Mouse (Mus musculus) midbrain, embryonic 11.5 days (tissue): ENCODE measurements around the gene C4bp. TPM values are rescaled to one million over a fixed set of nuclear protein-coding genes. Genes with fewer than 3 reads are reported as not detected.
"Not testable (repeated sequence)": the region's sequence is repeated elsewhere in the genome, so short reads cannot be mapped to it uniquely, and the experiment has no call there.

Experiments used
- ATAC-seq: fragments of 200-750 bp; cut with Nextera tagmentation; 2 replicates; pipeline ENCODE4 v1.8.0; 2017; ENCODE audit warnings: moderate TSS enrichment, moderate library complexity; ENCODE audit not compliant: low FRiP score
- DNase-seq: peaks from one replicate; pipeline ENCODE4 v3.0.0; 2015; ENCODE audit warnings: low spot score; ENCODE audit errors: missing footprints
- H3K27ac ChIP-seq: fragments of 300-500 bp; sonication (generic); 2 replicates; pipeline ENCODE4 v1.5.1; 2014; ENCODE audit warnings: low read depth, low read length
- H3K27me3 ChIP-seq: fragments of 300-500 bp; sonication (generic); 2 replicates; pipeline ENCODE4 v1.6.1; 2014; ENCODE audit warnings: mild to moderate bottlenecking, low read length, moderate library complexity, mixed read lengths; ENCODE audit not compliant: control insufficient read depth, insufficient read depth
- H3K36me3 ChIP-seq: fragments of 300-500 bp; sonication (generic); 2 replicates; pipeline ENCODE4 v1.6.1; 2014; ENCODE audit warnings: mild to moderate bottlenecking, low read length, moderate library complexity, mixed read lengths; ENCODE audit not compliant: control insufficient read depth, insufficient read depth
- H3K4me1 ChIP-seq: fragments of 300-500 bp; sonication (generic); 2 replicates; pipeline ENCODE4 v1.6.1; 2014; ENCODE audit warnings: low read length; ENCODE audit not compliant: control insufficient read depth, insufficient read depth
- H3K4me2 ChIP-seq: fragments of 300-500 bp; sonication (generic); 2 replicates; pipeline ENCODE4 v1.6.1; 2014; ENCODE audit warnings: mild to moderate bottlenecking, moderate library complexity
- H3K4me3 ChIP-seq: fragments of 300-500 bp; sonication (generic); 2 replicates; pipeline ENCODE4 v1.5.1; 2014; ENCODE audit warnings: low read depth, low read length
- H3K9ac ChIP-seq: fragments of 300-500 bp; sonication (generic); 2 replicates; pipeline ENCODE4 v1.6.1; 2014; ENCODE audit warnings: low read length
- H3K9me3 ChIP-seq: fragments of 300-500 bp; sonication (generic); 2 replicates; pipeline ENCODE4 v1.6.1; 2016; ENCODE audit warnings: low read length; ENCODE audit not compliant: control insufficient read depth
- WGBS: fragments of 180-500 bp; shearing (Covaris S2); extraction: QIAGEN DNeasy Blood & Tissue Kit; methylation state at CpG from one replicate; pipeline ENCODE4 v1.1.7; 2014; 5-methylcytosine and 5-hydroxymethylcytosine counted together
- polyA plus RNA-seq: library from polyadenylated mRNA; unstranded; fragments of >200 nt; fragmentation: Nextera tagmentation; extraction: Ambion mirVana; gene quantifications from 2 replicates; pipeline ENCODE4 v1.2.1, GENCODE M21; 2014

Gene C4bp
- polyA plus RNA-seq, 1 experiment from 2014 or later, result 0.04 TPM

DNA sequence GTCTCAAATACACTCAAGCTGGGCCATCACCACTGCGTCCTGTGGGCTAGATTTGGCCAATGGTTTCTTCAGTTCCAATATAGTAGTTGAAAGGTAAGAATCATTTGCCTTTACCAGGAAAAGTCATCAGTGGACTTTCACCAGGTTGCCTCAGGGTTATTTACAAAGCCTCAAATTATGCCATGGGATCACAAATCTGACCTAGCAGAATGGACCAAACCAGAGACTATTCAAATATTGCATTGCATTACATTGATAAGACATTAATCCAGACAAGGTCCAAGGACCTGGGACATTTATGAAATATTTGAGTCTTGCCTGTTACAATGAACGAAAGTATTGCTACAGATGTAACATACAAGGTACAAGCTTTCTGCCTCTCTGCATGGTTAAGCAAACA lies 17.1 kb upstream of the C4bp start:
- H3K27ac ChIP-seq, result no peak overlapping the region
- peak; percentile 19 for DNase-seq
- no peak for ATAC-seq
- H3K9ac ChIP-seq, result no peak overlapping the region
- WGBS, result 86% methylated on average over 2 of the region's 2 CpGs
- H3K4me2 ChIP-seq, result no peak overlapping the region
- no peaks in the 10 kb centered on the region for H3K36me3 ChIP-seq
- no peaks in the 10 kb centered on the region for H3K4me1 ChIP-seq
- no peak overlapping the region for H3K4me3 ChIP-seq
- no peaks in the 10 kb centered on the region for H3K27me3 ChIP-seq
- H3K9me3 ChIP-seq, result no peaks in the 10 kb centered on the region

DNA sequence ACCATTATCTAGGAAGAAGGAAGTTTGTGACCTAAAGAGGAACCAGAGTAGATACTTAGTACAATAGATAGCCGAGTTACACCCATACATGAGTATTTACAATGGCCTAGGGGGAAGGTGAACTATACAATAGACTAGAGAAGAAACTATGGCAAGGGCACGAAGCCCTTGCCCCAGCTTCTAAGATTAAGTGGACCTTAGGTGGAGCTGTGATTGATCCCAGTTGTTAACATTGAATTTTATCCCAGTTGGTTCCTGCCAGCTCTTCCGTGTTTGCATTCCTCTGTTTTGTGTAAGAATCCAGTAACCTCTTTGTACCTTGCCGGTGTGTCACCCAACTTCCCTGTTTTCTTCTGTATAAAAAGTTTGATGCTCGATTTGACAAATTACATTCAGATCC lies 2.1 kb upstream of the C4bp start:
- H3K4me2 ChIP-seq, H3K27me3 ChIP-seq, ATAC-seq, H3K4me3 ChIP-seq, H3K9me3 ChIP-seq, H3K36me3 ChIP-seq, DNase-seq, H3K4me1 ChIP-seq, H3K27ac ChIP-seq, H3K9ac ChIP-seq: not testable (repeated sequence)
- 87% methylated on average over 5 of the region's 5 CpGs for WGBS

DNA sequence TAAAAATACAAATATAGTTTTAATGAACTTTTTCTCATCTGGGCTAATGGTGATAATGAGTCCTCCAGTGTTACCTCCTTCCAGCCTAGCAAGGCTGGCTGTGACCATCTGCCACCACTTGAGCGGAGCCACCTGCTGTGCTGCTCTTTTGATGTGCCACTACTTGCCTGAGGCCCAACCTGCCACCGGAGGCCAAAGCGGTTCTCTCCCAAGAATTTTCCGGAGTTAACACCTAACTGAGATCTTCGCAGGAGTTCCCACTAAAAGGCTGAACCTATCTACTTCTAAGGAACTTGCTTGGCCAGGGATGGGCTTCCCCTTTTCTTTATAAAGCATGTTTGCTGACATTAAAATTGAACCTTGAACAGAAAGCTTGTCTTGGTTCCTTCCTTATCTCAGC lies 1.8 kb downstream of the C4bp start:
- not testable (repeated sequence) for ATAC-seq, H3K27me3 ChIP-seq, H3K9me3 ChIP-seq, H3K4me3 ChIP-seq, H3K36me3 ChIP-seq, H3K4me2 ChIP-seq, DNase-seq, H3K27ac ChIP-seq, H3K9ac ChIP-seq, H3K4me1 ChIP-seq
- WGBS, result 49% methylated on average over 5 of the region's 5 CpGs

- H3K36me3 ChIP-seq, result no peaks in the 10 kb centered on the region
- DNase-seq, result no peak
Observed at GRCm38 (mm10) chr1:130644103-130644502, 17.3 kb downstream of the C4bp start.

GRCm38 (mm10) chr1:130640967-130641366 lies 20.5 kb downstream of the C4bp start:
- no peak overlapping the region for H3K4me3 ChIP-seq
- H3K9ac ChIP-seq, result no peak overlapping the region
- no peaks in the 10 kb centered on the region for H3K4me1 ChIP-seq
- no peak for DNase-seq
- no peaks in the 10 kb centered on the region for H3K36me3 ChIP-seq
- no peaks in the 10 kb centered on the region for H3K9me3 ChIP-seq
- H3K27ac ChIP-seq, result no peak overlapping the region
- H3K27me3 ChIP-seq, result no peaks in the 10 kb centered on the region
- ATAC-seq, result no peak
- H3K4me2 ChIP-seq, result no peak overlapping the region

More at GRCm38 (mm10) chr1:130644103-130644502, 17.3 kb downstream of the C4bp start:
- H3K27ac ChIP-seq, result no peak overlapping the region
- no peak overlapping the region for H3K4me3 ChIP-seq
- no peaks in the 10 kb centered on the region for H3K27me3 ChIP-seq
- H3K4me2 ChIP-seq, result no peak overlapping the region
- no peaks in the 10 kb centered on the region for H3K9me3 ChIP-seq
- no peaks in the 10 kb centered on the region for H3K4me1 ChIP-seq
- 54% methylated on average over 4 of the region's 4 CpGs for WGBS
- peak; percentile 71; the same call in 1 of the 2 replicates for ATAC-seq
- no peak overlapping the region for H3K9ac ChIP-seq

- no peaks in the 10 kb centered on the region for H3K27me3 ChIP-seq
- ATAC-seq, result peak; percentile 70
- H3K4me2 ChIP-seq, result no peak overlapping the region
- H3K27ac ChIP-seq, result no peak overlapping the region
- H3K9ac ChIP-seq, result no peak overlapping the region
- H3K9me3 ChIP-seq, result no peaks in the 10 kb centered on the region
- no peaks in the 10 kb centered on the region for H3K4me1 ChIP-seq
- no peaks in the 10 kb centered on the region for H3K36me3 ChIP-seq
- DNase-seq, result peak; percentile 98
- H3K4me3 ChIP-seq, result no peak overlapping the region
- 31% methylated on average over 16 of the region's 16 CpGs for WGBS
Observed at GRCm38 (mm10) chr1:130633761-130634410, 27.5 kb downstream of the C4bp start.

DNA sequence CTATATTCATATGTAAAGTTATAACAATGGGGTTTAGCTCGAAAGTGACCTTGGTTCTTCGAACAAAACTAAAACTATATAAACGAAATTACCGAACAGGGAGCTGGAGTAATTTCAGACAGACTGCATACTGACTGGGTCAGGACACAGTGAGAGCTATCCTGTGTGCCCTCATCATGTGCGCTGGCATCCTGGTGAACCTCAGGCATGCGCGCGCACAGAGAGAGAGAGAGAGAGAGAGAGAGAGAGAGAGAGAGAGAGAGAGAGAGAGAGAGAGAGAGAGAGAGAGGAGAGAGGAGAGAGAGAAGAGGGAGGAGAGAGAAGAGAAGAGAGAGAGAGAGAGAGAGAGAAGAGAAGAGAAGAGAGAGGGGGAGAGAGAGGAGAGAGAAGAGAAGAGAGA lies 28.1 kb downstream of the C4bp start:
- H3K9ac ChIP-seq, result no peak overlapping the region
- H3K27me3 ChIP-seq, result no peaks in the 10 kb centered on the region
- H3K4me3 ChIP-seq, result no peak overlapping the region
- 92% methylated on average over 8 of the region's 8 CpGs for WGBS
- no peaks in the 10 kb centered on the region for H3K36me3 ChIP-seq
- ATAC-seq, result no peak
- H3K9me3 ChIP-seq, result no peaks in the 10 kb centered on the region
- H3K4me1 ChIP-seq, result no peaks in the 10 kb centered on the region
- DNase-seq, result no peak
- H3K27ac ChIP-seq, result no peak overlapping the region
- H3K4me2 ChIP-seq, result no peak overlapping the region

DNA sequence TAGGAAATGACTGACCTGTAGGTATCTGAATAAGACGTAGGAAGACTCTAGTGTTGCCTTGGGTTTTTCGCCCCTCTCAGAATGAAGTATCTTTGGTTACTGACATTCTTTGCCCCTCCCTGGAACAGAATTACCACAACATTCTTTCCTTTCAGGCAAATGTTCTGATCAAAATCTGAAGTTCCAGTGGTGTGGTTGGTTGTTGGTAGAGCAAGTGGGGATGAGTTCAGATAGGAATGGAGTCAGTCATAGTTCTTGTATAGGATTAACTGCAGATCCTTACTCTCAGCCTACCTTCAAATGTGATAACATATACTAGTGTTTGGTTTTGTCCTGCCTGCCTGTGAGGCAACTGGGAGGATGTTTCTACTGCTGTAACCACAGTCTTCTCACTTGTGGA lies 31.9 kb downstream of the C4bp start, which contains the start of gene Zp3r:
Gene Zp3r, minus strand, starts transcription at position 101 of the 400 bp plus-strand sequence.
- Histone ChIP-seq H3K9ac (no peak within 1 kb of the TSS), H3K36me3 (no peaks in the 10 kb centered on the region), H3K27me3 (no peaks in the 10 kb centered on the region), H3K9me3 (no peaks in the 10 kb centered on the region), H3K4me2 (no peak within 1 kb of the TSS), H3K4me1 (no peaks in the 10 kb centered on the region), H3K27ac (no peak within 1 kb of the TSS), H3K4me3 (no peak within 1 kb of the TSS)
- ATAC-seq (no peak), DNase-seq (no peak)
- 88% methylated on average over 2 of the region's 2 CpGs for WGBS

GRCm38 (mm10) chr1:130596291-130596690 lies 65.1 kb downstream of the C4bp start:
- Histone ChIP-seq H3K36me3 (no peaks in the 10 kb centered on the region), H3K4me2 (no peak overlapping the region), H3K4me3 (no peak overlapping the region), H3K27me3 (no peaks in the 10 kb centered on the region), H3K9me3 (no peaks in the 10 kb centered on the region), H3K9ac (no peak overlapping the region), H3K27ac (no peak overlapping the region), H3K4me1 (no peaks in the 10 kb centered on the region)
- ATAC-seq (no peak), DNase-seq (no peak)
- 98% methylated on average over 2 of the region's 2 CpGs for whole genome bisulfite sequencing
